ENCODE assay signal across 8 mouse cellular contexts in genomic region chr13:24713434-24714000, GRCm38 (mm10). TPM values are rescaled to one million over a fixed set of nuclear protein-coding genes. Genes with fewer than 3 reads are reported as not detected.
DNase-seq lines count a peak whose midpoint lies in the region; ATAC-seq lines count a peak whose summit lies in the region.

No protein-coding gene starts in this region.

- peak; percentile 77 for DNase-seq in MN1 (ENCODE audit: low spot score)
- peak; percentile 82 for DNase-seq in cerebellum, adult 8-10 months
- peak; percentile 88 for DNase-seq in hindbrain, embryonic 10.5 days (ENCODE audit: low spot score)
- peak; percentile 86 for DNase-seq in layer of hippocampus, adult 9-11 months
- DNase-seq in retina, embryonic 14.5 days (ENCODE audit: low spot score), result peak; percentile 91
- DNase-seq in thymus, postnatal 36 days, result peak; percentile 79 to 84

- WGBS in hindbrain, embryonic 10.5 days, result 10% methylated on average over 16 of the region's 16 CpGs
- 7% methylated on average over 16 of the region's 16 CpGs for WGBS in lung, embryonic 16.5 days

- peak overlapping the region; percentile 45; the same call in 1 of the 2 replicates for H3K9ac ChIP-seq in lung, embryonic 16.5 days (ENCODE audit: low read length)

- peaks cover 34% of the 10 kb centered on the region for H3K4me1 ChIP-seq in hindbrain, embryonic 10.5 days (replicated peaks)
- H3K4me1 ChIP-seq in lung, embryonic 16.5 days (replicated peaks; ENCODE audit: control insufficient read depth, insufficient read depth, low read length), result peaks cover 10% of the 10 kb centered on the region

- peak; percentile 98 for ATAC-seq in frontal cortex, adult (ENCODE audit: low TSS enrichment)
- peak; percentile 76 for ATAC-seq in lung, embryonic 16.5 days (ENCODE audit: low read depth)

- H3K27ac ChIP-seq in hindbrain, embryonic 10.5 days, result peak overlapping the region; percentile 70
- no peak overlapping the region for H3K27ac ChIP-seq in lung, embryonic 16.5 days (ENCODE audit: low read length)

- peak overlapping the region; percentile 51 for H3K4me2 ChIP-seq in lung, embryonic 16.5 days (ENCODE audit: low read depth, low read length)

- peaks cover 11% of the 10 kb centered on the region; the same call in 1 of the 2 replicates for H3K27me3 ChIP-seq in hindbrain, embryonic 10.5 days (ENCODE audit: insufficient read depth, poor library complexity, severe bottlenecking)
- H3K27me3 ChIP-seq in lung, embryonic 16.5 days (ENCODE audit: control insufficient read depth, insufficient read depth, low read depth, low read length), result no peaks in the 10 kb centered on the region

- H3K36me3 ChIP-seq in hindbrain, embryonic 10.5 days, result peaks cover 5% of the 10 kb centered on the region; the same call in 1 of the 2 replicates
- H3K36me3 ChIP-seq in lung, embryonic 16.5 days (ENCODE audit: control insufficient read depth, insufficient read depth, low read length), result no peaks in the 10 kb centered on the region

- peak overlapping the region; percentile 34 for H3K4me3 ChIP-seq in hindbrain, embryonic 10.5 days
- no peak overlapping the region for H3K4me3 ChIP-seq in lung, embryonic 16.5 days (ENCODE audit: low read length)

- H3K9me3 ChIP-seq in hindbrain, embryonic 10.5 days, result no peaks in the 10 kb centered on the region
- no peaks in the 10 kb centered on the region for H3K9me3 ChIP-seq in lung, embryonic 16.5 days (ENCODE audit: control insufficient read depth, low read length)

RNA-seq across cellular contexts. Expression of gene Armh2, which starts 27.5 kb away (rescaled TPM):
- polyA plus RNA-seq in hindbrain, embryonic 10.5 days (2016; fragmentation: Nextera tagmentation; extraction: Ambion mirVana), result not detected in 2 replicates
- not detected in 2 replicates for polyA plus RNA-seq in lung, embryonic 16.5 days (2015; fragmentation: Nextera tagmentation; extraction: Ambion mirVana)

RNA-seq across cellular contexts. Expression of gene Gmnn, which starts 48.2 kb away (rescaled TPM):
- polyA plus RNA-seq in hindbrain, embryonic 10.5 days (2016; fragmentation: Nextera tagmentation; extraction: Ambion mirVana), result 134 and 184 TPM in 2 replicates
- 103 and 110 TPM in 2 replicates for polyA plus RNA-seq in lung, embryonic 16.5 days (2015; fragmentation: Nextera tagmentation; extraction: Ambion mirVana)
